Mouse (Mus musculus): Measurements from ENCODE around the gene Car6.

- TF ChIP-seq POLR2AphosphoS2 (IDR thresholded peaks at IDR 0.05; ENCODE audit: insufficient read length, low read depth) (no peak), POLR2A (IDR thresholded peaks at IDR 0.05; ENCODE audit: insufficient read length, low read depth) (no peak), MYOD1 (IDR thresholded peaks at IDR 0.05; ENCODE audit: control insufficient read depth in 1 of 3, insufficient read length in 2 of 3, low read depth in 2 of 3) (no peak), CEBPB (IDR thresholded peaks at IDR 0.05; ENCODE audit: insufficient read depth, poor library complexity, severe bottlenecking) (no peak)
Observed at GRCm38 (mm10) chr4:150235585-150235984, 34.5 kb upstream of the Car6 start.
